Mouse (Mus musculus) heart, postnatal 14 days (tissue): ENCODE data around the gene Tspear. TPM values are rescaled to one million over a fixed set of nuclear protein-coding genes. Genes with fewer than 3 reads are reported as not detected.

Experiments used
- DNase-seq, 2 experiments: peaks; one replicate each; pipeline ENCODE4 v3.0.0; 2021 to 2022
- intact Hi-C: fragments of 180-260 bp; cut with DNase I; formaldehyde crosslinking; loops from one replicate; pipeline ENCODE4 v1.15.1; 2025
- microRNA-seq, 2 experiments: library from miRNA; unstranded; fragments of <30 nt; microRNA quantifications; one replicate each; pipeline ENCODE4 v1.2.0; 2021 to 2022
- total RNA-seq, 2 experiments: library from RNA; stranded (reverse); gene quantifications; 2 replicates each; pipeline ENCODE4 v1.2.3; 2021

Tspear gene
- total RNA-seq, 2 experiments from 2014 or later: 0.17 TPM; not detected in 1

DNA sequence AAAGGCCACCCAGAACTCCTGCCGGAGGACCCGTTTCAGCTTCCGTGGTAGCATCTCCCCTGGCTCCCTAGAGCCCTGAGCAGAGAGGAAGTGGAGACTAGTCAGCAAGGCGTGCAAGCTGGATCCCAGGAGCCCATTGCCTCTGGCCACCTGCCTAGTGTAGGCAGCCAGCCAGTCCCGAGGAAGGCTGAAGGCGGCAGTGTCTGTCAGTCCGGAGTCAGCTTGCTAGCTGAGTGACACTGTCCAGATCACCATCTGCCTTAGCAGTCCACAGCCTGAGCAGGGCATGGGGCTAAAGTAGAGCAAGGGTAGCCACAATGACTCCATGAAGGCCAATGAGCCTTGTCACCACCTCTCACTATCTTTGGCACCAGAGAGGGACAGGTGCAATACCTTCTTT, 226.2 kb downstream of the Tspear start:
- intact Hi-C loops: no loop called here
- peak; percentile 77 to 82 for DNase-seq

DNA sequence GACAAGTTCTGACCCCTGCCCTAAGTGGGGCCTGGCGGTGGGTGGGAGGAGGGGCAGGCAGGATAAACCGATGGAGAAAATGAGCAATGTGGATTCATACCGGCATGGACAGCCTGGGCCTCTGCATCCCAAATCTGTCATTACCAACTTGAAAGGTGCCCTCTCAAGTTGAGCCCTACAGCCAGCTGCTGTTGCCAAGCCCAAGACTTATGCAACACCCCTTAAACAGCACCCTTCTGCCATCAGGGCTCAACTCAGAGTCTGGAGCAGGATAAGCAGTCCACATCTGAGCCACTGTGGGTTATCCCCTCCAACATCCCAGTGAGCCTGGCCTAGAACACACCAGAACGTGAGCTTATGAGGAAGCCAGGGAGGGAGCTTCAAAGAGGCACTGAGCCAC, 226.9 kb downstream of the Tspear start:
- no peak for DNase-seq
- intact Hi-C loops: no loop called here

DNA sequence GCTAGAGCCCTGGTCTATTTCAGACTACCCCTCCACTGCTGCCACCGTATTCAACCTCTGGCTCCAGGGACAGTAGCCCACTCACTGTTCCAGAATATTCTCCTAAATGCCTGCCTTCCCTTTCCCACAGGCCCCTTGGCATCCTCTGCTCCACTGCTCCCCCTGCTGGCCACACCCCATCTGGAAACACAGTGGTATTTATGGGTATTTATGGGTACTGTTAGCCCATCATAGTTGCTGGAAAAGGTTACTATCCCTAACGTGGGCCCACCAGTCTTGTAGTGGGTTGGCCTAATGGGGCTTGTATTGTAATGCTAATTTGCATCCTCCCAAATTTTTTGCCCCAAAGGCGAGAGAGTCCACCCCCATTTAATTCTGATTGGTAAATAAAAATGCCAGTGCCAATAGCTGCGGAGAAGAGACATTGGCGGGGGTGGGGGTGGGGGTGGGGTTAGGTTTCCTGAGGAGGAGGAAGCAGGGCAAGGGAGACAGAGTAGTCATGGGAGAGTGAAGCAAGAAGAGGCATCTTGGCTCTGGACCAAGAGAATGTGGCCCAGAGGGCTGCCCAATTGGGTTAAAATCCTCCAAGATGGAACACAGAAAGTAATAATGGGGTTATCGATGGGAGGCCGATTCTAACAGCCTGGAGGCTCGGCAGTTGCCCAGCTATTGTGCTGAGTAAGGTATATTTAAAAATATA, 230.4 kb downstream of the Tspear start:
- intact Hi-C loops: loop anchor here (1.0 kb wide), 1 partner anchor 289 kb away; no protein-coding TSS in a partner anchor
- peak; percentile 69 to 78 for DNase-seq

DNA sequence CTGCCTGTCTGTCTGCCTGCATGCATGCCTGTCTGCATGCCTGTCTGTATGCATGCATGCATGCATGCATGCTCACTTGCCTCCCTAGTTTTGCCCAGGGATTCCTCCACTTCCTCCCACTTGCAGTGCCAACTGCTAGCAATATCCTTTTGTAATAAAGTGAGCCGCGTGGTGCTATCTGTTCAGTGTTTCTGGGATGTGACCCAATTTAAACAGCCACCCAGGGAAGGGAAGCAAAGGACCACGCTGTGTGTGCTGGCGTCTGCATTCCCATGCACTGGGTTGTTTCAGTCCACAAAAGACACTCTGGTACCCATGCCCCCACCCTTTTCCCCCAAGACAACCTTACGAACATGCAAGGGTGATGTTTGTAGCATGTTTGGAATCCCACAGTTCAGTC, 234.6 kb downstream of the Tspear start:
- DNase-seq: no peak
- intact Hi-C loops: no loop called here

DNA sequence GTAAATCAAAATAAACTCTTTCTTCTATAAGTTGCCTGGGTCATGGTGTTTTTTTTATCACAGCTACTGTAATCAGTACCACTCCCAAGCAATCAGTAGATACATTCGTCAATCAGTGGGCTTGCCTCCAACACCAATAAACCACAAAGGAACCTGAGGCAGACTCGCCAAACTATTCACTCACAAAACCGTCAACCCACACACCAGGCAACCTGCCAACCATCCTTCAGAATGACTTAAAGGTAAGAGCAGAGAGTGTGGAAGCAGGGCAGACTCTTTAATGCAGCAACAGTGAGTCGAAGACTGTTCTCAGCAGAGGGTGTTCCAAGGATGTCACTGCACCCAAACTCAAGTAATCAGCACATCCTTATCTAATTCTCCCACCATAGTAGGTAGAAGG, 236.3 kb downstream of the Tspear start:
- intact Hi-C loops: no loop called here
- no peak for DNase-seq

DNA sequence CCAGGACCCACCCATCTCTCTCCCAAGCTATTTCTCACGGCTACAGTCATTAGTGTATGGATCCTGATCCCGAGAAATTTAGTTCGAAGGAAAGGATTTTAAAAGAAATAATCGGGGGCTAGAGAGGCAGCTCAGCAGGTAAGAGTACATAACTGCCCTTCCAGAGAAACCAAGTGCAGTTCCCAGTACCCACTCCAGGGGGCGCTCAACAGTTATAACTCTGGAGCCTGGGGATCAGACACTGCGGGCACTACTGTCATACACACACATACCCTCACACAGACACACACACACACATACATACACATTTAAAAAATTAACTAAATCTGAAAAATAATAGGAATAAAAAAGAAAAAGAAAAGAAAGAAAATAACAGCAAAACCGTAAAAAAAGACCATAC, 239.8 kb downstream of the Tspear start:
- intact Hi-C loops: no loop called here
- DNase-seq: peak; percentile 40 to 63

DNA sequence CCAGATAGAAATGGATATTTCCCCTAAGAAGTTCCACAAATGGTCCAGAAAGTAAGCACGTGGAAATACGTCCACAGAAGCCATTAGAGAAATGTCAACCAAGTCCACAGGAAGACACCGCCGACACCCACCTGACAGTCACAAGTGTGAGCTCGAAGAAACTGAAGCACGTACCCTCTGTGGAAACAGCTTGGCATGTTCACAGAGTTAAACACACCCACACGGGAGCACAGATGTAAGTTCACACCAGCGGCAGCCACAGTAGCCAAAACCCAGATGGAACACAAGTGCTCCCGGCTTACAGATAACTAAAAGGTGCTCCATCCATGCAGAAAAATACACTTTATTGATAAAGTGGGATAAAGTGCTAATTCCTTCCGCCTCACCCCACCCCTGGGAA, 241.0 kb downstream of the Tspear start:
- intact Hi-C loops: no loop called here
- no peak for DNase-seq

Small RNAs within 50 kb of the gene (microRNA-seq; reads per million reads assigned to microRNA genes)
- 8.3 to 18.0 reads per million in 2 experiments for gene Mir1930

Other genes with a start within 250 kb of the Tspear start
- 1 to 10 TPM; 9.6 TPM for gene Fam207a, start 170.8 kb upstream of the Tspear start, total RNA-seq
- gene Itgb2, start 156.3 kb upstream of the Tspear start, total RNA-seq: 1 to 10 TPM; 5.4 to 9.0 TPM
- 100 to 1,000 TPM; 128 to 132 TPM for gene Pttg1ip, start 104.8 kb upstream of the Tspear start, total RNA-seq
- 10 to 100 TPM; 53.7 to 61.6 TPM for gene Sumo3, start 80.5 kb upstream of the Tspear start, total RNA-seq
- gene Gm49325, start 80.4 kb upstream of the Tspear start, total RNA-seq: 10 to 100 TPM in 1 of 2 experiments, 1 to 10 TPM in 1; 7.6 to 12.7 TPM
- gene Ube2g2, start 64.3 kb upstream of the Tspear start, total RNA-seq: 10 to 100 TPM; 59.2 to 60.6 TPM
- not detected for gene Gm19402, start 4.2 kb downstream of the Tspear start, total RNA-seq
- not detected for gene Gm9508, start 10.7 kb downstream of the Tspear start, total RNA-seq
- not detected for gene Gm10272, start 20.1 kb downstream of the Tspear start, total RNA-seq
- gene Gm10024, start 24.9 kb downstream of the Tspear start, total RNA-seq: not detected
- not detected for gene Gm10142, start 29.2 kb downstream of the Tspear start, total RNA-seq
- not detected for gene Krtap12-1, start 34.0 kb downstream of the Tspear start, total RNA-seq
- not detected for gene Gm10100, start 39.9 kb downstream of the Tspear start, total RNA-seq
- gene Gm18596, start 56.1 kb downstream of the Tspear start, total RNA-seq: not detected
- gene Gm9736, start 64.8 kb downstream of the Tspear start, total RNA-seq: not detected
- gene Gm3233, start 73.1 kb downstream of the Tspear start, total RNA-seq: not detected
- not detected for gene Gm3238, start 84.8 kb downstream of the Tspear start, total RNA-seq
- gene Gm7138, start 90.4 kb downstream of the Tspear start, total RNA-seq: not detected
- not detected for gene Gm3250, start 96.0 kb downstream of the Tspear start, total RNA-seq
- gene Gm7137, start 101.6 kb downstream of the Tspear start, total RNA-seq: not detected
- not detected for gene Gm9639, start 108.5 kb downstream of the Tspear start, total RNA-seq
- not detected for gene Gm19668, start 112.6 kb downstream of the Tspear start, total RNA-seq
- not detected for gene Gm9507, start 125.3 kb downstream of the Tspear start, total RNA-seq
- not detected for gene Gm2696, start 128.1 kb downstream of the Tspear start, total RNA-seq
- gene Krtap10-4, start 140.5 kb downstream of the Tspear start, total RNA-seq: not detected
- not detected for gene Krtap10-10, start 149.4 kb downstream of the Tspear start, total RNA-seq
- gene Gm36176, start 160.2 kb downstream of the Tspear start, total RNA-seq: not detected
- gene Gm10318, start 166.3 kb downstream of the Tspear start, total RNA-seq: not detected
- gene Gm3285, start 175.4 kb downstream of the Tspear start, total RNA-seq: not detected
- under 1 TPM; 0.72 to 0.78 TPM for gene Lrrc3, start 216.0 kb downstream of the Tspear start, total RNA-seq